Mouse (Mus musculus) stomach, embryonic 16.5 days (tissue): Measurements from ENCODE around the gene Pex19. TPM values are rescaled to one million over a fixed set of nuclear protein-coding genes. Genes with fewer than 3 reads are reported as not detected.

ENCODE experiments used
- ATAC-seq: fragments of 200-750 bp; cut with Nextera tagmentation; 2 replicates; pipeline ENCODE4 v1.8.0; 2017; ENCODE audit warnings: moderate number of reproducible peaks, moderate TSS enrichment; ENCODE audit not compliant: insufficient read depth, low FRiP score
- H3K27ac ChIP-seq: fragments of 300-500 bp; sonication (generic); 2 replicates; pipeline ENCODE4 v1.5.1; 2014; ENCODE audit warnings: low read length
- H3K27me3 ChIP-seq: fragments of 300-500 bp; sonication (generic); 2 replicates; pipeline ENCODE4 v1.6.1; 2014; ENCODE audit warnings: low read length, control low read depth, mixed read lengths; ENCODE audit not compliant: control insufficient read depth, insufficient read depth
- H3K36me3 ChIP-seq: fragments of 300-500 bp; sonication (generic); 2 replicates; pipeline ENCODE4 v1.6.1; 2014; ENCODE audit warnings: low read length; ENCODE audit not compliant: control insufficient read depth, insufficient read depth
- H3K4me1 ChIP-seq: fragments of 300-500 bp; sonication (generic); 2 replicates; pipeline ENCODE4 v1.6.1; 2014; ENCODE audit warnings: low read length, control low read depth, mixed read lengths; ENCODE audit not compliant: control insufficient read depth, insufficient read depth
- H3K4me2 ChIP-seq: fragments of 300-500 bp; sonication (generic); 2 replicates; pipeline ENCODE4 v1.6.1; 2014; ENCODE audit warnings: low read depth, low read length, mixed read lengths
- H3K4me3 ChIP-seq: fragments of 300-500 bp; sonication (generic); replicated peaks from 2 replicates; pipeline ENCODE4 v1.5.1; 2014; ENCODE audit warnings: mild to moderate bottlenecking, low read length
- H3K9ac ChIP-seq: fragments of 300-500 bp; sonication (generic); 2 replicates; pipeline ENCODE4 v1.6.1; 2014; ENCODE audit warnings: low read length
- H3K9me3 ChIP-seq: fragments of 300-500 bp; sonication (generic); replicated peaks from 2 replicates; pipeline ENCODE4 v1.6.1; 2016; ENCODE audit warnings: low read length, control low read depth; ENCODE audit not compliant: control insufficient read depth
- polyA plus RNA-seq: library from polyadenylated mRNA; unstranded; fragments of >200 nt; fragmentation: Nextera tagmentation; extraction: Ambion mirVana; gene quantifications from 2 replicates; pipeline ENCODE4 v1.2.1, GENCODE M21; 2015

Pex19 gene
- polyA plus RNA-seq, 1 experiment from 2014 or later: 129 TPM

GRCm38 (mm10) chr1:172183915-172184314, 57.4 kb downstream of the Pex19 start:
- Histone ChIP-seq H3K4me3 (no peak overlapping the region), H3K27me3 (no peaks in the 10 kb centered on the region), H3K9me3 (no peaks in the 10 kb centered on the region), H3K4me2 (no peak overlapping the region), H3K4me1 (no peaks in the 10 kb centered on the region), H3K9ac (no peak overlapping the region), H3K36me3 (peaks cover 23% of the 10 kb centered on the region), H3K27ac (no peak overlapping the region)
- ATAC-seq: no peak

Other genes starting within 250 kb of the Pex19 start
- not detected in 2 replicates for gene Gm10521, start 231.1 kb upstream of the Pex19 start, polyA plus RNA-seq
- gene Slamf6, start 209.2 kb upstream of the Pex19 start, polyA plus RNA-seq: 0.57 and 1.1 TPM in 2 replicates
- gene Vangl2, start 98.3 kb upstream of the Pex19 start, polyA plus RNA-seq: 9.7 and 10.6 TPM in 2 replicates
- not detected in 2 replicates for gene Nhlh1, start 69.2 kb upstream of the Pex19 start, polyA plus RNA-seq
- gene Copa, start 44.2 kb upstream of the Pex19 start, polyA plus RNA-seq: 238 and 260 TPM in 2 replicates
- 132 and 145 TPM in 2 replicates for gene Ncstn, start 44.0 kb upstream of the Pex19 start, polyA plus RNA-seq
- 120 and 123 TPM in 2 replicates for gene Dcaf8, start 21.3 kb downstream of the Pex19 start, polyA plus RNA-seq
- 131 and 148 TPM in 2 replicates for gene Pea15a, start 80.0 kb downstream of the Pex19 start, polyA plus RNA-seq
- 26.1 and 53.9 TPM in 2 replicates for gene Casq1, start 93.1 kb downstream of the Pex19 start, polyA plus RNA-seq
- 0.04 TPM in 1 of 2 replicates, not detected in the other for gene Atp1a4, start 131.7 kb downstream of the Pex19 start, polyA plus RNA-seq
- gene Igsf8, start 134.9 kb downstream of the Pex19 start, polyA plus RNA-seq: 27.8 and 35.0 TPM in 2 replicates
- gene Atp1a2, start 171.3 kb downstream of the Pex19 start, polyA plus RNA-seq: 5.7 and 7.5 TPM in 2 replicates
- gene Kcnj9, start 202.6 kb downstream of the Pex19 start, polyA plus RNA-seq: 0.07 TPM in 1 of 2 replicates, not detected in the other
- 0.07 and 0.19 TPM in 2 replicates for gene Kcnj10, start 214.5 kb downstream of the Pex19 start, polyA plus RNA-seq
- 6.1 and 6.4 TPM in 2 replicates for gene Pigm, start 249.8 kb downstream of the Pex19 start, polyA plus RNA-seq